Mouse (Mus musculus) cerebellum, adult 11-12 months (tissue): Measurements from ENCODE around the gene Gal3st1.
A peak's percentile ranks its signal among the peaks of the same experiment; 100 is the strongest.
"Not testable (repeated sequence)": the region's sequence is repeated elsewhere in the genome, so short reads cannot be mapped to it uniquely, and the experiment has no call there.

ENCODE experiments used
- DNase-seq: peaks from one replicate; pipeline ENCODE4 v3.0.0; 2022

Gal3st1 gene

DNA sequence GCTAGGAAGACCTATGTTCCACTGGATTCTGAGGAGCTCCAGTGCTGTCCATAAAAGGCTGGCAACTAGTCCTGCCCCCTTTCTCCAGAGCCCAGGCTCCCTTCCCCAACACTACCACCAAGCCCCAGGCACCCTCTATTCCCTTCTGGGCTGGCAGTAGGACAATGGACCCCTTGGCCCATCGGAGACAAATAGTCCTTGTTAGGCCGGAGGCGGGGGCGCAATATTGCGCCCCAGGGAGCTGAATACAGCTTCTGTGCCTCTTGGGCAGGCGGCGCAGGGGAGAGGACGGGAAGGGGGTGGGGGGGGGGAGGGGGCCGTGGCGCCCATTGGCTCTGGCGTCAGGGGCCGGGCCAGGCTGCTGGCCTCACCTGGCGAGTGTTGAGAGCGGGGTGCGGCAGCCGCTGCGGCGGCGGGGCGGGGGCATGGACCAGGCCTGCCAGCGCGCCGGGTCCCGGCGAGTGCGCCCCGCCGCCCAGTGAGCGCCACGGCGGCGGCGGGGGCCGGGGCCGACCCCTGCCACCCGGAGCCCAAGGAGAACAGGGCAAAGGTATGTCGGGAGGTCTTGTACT lies at the start of gene Gal3st1:
TSS of gene Gal3st1 (plus strand) at position 346 of the 572 bp plus-strand sequence.
- peak; percentile 28 for DNase-seq

- no peak for DNase-seq
These were observed 49.6 kb upstream of the Gal3st1 start for GRCm38 (mm10) chr11:3933756-3934285.

DNA sequence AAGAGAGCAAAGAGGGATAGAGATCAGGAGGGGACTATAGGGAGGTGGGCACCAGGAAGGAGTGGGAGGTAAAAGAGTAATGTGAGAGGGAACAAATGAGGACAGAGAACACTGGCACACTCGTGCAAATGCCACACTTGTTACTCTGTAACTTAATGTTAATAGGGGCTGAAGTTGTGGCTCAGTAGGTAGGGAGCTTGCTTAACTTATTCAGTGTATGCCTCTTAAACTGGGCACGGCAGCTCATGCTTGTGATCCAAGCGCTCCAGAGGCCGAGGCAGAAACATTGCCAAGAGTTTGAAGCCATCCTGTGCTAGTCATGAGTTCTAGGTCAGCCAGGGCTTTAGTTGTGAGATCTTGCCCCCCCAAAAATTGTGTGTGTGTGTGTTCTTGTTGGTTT lies 48.3 kb upstream of the Gal3st1 start:
- DNase-seq = no peak

- DNase-seq = no peak
These were observed 47.1 kb upstream of the Gal3st1 start for GRCm38 (mm10) chr11:3936318-3936717.

DNA sequence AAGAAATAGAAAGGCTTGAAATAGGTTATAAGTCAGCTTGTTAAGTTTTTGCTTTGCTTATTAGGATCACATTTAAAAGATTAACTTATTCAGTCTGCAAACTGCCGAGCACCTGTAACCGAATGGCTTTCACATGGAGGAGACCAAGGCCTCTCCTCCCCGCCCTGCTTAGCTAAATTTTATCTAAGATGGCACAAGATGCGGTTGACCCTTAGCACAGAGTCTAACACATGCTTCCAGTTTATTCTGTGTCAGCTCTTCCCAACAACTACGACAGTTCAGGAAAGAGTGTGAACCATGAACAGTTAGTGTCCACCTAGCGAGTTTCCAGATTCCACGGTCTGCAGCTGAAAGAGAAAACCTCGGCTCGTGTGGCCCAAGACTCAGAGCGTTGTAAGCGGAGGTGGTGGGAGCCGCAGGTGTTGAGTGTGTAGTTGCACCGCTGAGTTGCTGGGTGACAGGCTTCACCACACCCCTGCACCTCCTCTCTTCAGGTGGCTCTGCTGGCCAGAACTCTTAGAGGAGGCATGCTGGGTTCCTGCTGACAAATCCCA lies 46.0 kb upstream of the Gal3st1 start:
- DNase-seq = no peak

GRCm38 (mm10) chr11:3941371-3941770 lies 42.1 kb upstream of the Gal3st1 start:
- no peak for DNase-seq

- DNase-seq = no peak
These were observed 37.0 kb upstream of the Gal3st1 start for GRCm38 (mm10) chr11:3946386-3946785.

DNA sequence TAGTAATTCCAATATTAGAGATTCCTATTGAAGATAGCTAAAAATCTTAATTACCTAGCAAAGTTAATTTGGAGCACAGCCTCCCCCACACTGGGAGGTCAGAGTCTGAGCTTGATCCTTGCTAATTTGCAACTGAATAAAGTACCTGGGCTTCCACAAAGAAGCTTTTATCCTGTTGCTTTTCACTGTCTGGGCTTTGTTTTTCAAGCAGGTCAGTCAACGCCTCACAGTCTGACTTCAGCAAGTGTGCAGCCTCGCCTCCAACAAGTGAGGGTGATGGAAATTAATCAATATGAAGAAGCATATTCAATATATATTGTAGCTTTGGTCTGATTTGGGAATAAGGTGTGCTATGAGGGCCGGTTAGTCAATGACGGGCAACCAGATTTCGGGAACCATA lies 28.6 kb upstream of the Gal3st1 start:
- DNase-seq = not testable (repeated sequence)

GRCm38 (mm10) chr11:3955371-3955770 lies 28.1 kb upstream of the Gal3st1 start:
- DNase-seq = not testable (repeated sequence)

- DNase-seq = no peak
These were observed 22.5 kb upstream of the Gal3st1 start for GRCm38 (mm10) chr11:3960901-3961300.

DNA sequence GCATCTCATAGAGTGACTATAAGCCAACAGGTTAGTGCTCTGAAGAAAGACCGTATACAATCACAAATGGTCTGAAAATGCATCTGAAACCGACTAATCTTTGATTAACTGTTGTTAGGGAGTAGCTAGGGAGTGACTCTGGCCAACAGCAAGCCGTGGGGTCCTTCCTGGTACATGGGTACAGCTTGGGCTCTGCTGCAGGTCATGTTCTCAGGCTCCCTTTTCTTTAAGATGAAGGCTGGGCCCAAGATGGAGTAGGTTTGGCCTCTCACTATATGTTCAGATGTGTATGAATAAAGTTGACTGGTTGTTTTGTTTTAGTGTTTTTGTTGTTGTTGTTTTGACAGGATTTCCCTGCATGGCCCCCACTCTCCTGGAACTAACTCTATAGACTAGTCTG lies 21.7 kb upstream of the Gal3st1 start:
- no peak for DNase-seq

- DNase-seq = no peak
These were observed 20.3 kb upstream of the Gal3st1 start for GRCm38 (mm10) chr11:3963155-3963554.

DNA sequence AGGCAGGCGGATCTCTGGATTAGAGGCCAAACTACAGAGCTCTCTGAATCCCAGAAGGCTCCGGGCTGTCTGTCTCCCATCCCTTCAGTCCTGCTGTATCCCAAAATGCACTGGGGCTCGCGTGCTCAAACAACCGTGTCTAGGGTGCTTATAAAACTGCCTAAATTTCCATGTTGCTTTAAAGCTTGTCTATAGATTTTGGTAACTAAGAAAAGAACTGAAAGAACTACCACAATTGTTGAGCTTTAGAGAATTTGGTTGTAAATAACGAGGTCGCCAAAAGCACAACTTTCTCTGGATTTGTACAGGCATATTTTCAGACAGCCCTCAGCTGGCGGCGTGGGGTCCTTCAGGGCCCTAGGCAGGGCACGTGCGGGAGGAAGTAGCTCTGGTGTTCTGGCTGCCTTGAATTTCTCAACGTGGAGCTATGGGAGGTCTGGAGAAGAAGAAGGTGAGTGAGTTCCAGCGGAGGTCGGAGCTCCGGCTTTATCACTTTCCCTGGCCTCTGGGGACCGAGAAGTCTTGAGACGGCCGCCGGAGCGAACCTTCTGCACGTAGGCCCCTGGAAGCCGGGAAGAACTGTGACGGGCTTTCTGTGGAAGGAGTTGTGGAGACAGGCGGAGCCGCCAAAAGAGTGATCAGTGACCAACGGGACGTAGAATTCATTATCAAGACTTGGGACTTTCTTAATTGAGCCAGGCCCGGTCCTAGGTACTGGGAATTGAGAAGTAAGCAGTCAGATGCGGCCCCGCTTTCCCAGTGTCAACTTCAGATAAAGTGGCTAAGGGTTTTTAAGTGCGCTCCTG lies 19.6 kb upstream of the Gal3st1 start, which contains the start of gene Pes1:
TSS of gene Pes1 (plus strand) at position 366 of the 806 bp plus-strand sequence.
- peak; percentile 79 for DNase-seq

DNA sequence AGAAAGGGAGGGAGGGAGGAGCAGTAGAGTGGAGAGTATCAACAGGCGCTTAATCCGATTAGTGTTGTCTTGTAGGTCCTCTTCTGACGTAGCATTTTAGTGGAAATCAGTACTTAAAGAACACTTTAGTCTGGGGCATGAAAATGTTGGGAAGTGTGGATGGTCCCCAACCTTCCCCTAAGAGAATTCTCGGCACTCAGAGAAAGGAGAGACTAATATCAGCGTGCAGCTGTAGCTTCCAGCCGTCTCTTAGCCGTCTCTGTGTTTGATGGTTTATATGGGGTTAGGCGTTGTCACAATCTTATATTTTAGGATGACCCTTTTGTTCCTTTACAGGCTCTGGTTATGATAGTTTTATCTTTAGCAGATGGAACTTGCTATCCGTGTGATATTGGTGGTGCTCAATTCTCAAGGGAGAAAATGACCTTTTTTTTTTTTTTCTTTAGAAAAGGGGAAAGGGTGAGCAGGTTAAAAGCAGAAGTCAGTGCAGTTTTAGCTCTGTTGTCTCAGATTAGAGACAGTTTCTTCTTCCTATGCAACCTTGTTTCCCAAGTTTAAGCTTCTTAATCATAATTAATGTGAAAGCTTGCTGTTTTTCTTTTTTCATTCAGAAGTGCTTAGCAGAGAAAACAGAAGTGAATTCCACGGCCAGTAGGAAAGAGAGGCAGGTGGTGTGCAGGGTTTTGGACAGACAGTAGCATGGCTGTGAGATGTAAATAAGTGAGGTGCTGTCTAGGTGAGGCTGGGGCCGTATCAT lies 18.8 kb upstream of the Gal3st1 start:
- no peak for DNase-seq

GRCm38 (mm10) chr11:3969837-3970236 lies 13.6 kb upstream of the Gal3st1 start:
- DNase-seq = no peak

GRCm38 (mm10) chr11:3970361-3970760 lies 13.1 kb upstream of the Gal3st1 start:
- DNase-seq = no peak

GRCm38 (mm10) chr11:3973081-3973480 lies 10.4 kb upstream of the Gal3st1 start:
- no peak for DNase-seq

GRCm38 (mm10) chr11:3974311-3974710 lies 9.1 kb upstream of the Gal3st1 start:
- no peak for DNase-seq

GRCm38 (mm10) chr11:3976678-3977077 lies 6.8 kb upstream of the Gal3st1 start, which contains the start of gene 4930556J24Rik:
4930556J24Rik (minus strand) TSS chr11:3976778.
- no peak for DNase-seq

GRCm38 (mm10) chr11:3978421-3978820 lies 5.0 kb upstream of the Gal3st1 start:
- DNase-seq = no peak

DNA sequence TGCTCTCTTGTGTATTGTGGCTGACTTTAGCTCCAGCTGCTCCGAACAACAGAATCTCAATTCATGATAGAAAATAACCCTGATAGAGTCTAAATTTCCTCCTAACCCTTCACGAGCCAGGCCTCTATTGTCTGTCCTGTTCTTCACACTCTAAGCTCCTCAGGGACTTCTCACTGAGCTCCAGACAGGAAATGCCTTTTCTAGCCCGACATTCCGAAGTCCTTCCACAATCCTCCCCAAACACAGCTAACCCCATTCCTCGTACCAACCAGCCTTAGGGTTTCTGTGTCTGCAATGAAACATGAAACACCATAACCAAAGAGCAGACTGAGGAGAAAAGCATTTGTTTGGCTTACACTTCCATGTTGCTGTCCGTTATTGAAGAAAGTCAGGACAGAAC lies 1.9 kb upstream of the Gal3st1 start:
- no peak for DNase-seq

GRCm38 (mm10) chr11:3982275-3983209 lies 894 bp upstream of the Gal3st1 start:
- DNase-seq = no peak
